Mouse (Mus musculus) CH12.LX (cell line): ENCODE data around the gene Akr1b10. TPM values are rescaled to one million over a fixed set of nuclear protein-coding genes. Genes with fewer than 3 reads are reported as not detected.
"Not testable (repeated sequence)": the region's sequence is repeated elsewhere in the genome, so short reads cannot be mapped to it uniquely, and the experiment has no call there.

ENCODE experiments used
- DNase-seq: peaks from one replicate; pipeline ENCODE4 v3.0.0-alpha.2; 2013; ENCODE audit errors: extremely low read depth
- H3K27ac ChIP-seq: 2 replicates; pipeline ENCODE4 v1.5.1; 2012; ENCODE audit warnings: low read depth, mild to moderate bottlenecking, control low read depth, moderate library complexity; ENCODE audit not compliant: insufficient read depth
- H3K27me3 ChIP-seq: replicated peaks from 2 replicates; pipeline ENCODE3; 2012; ENCODE audit warnings: inconsistent platforms
- H3K36me3 ChIP-seq, 2 experiments: replicated peaks in 1 of 2; 2 replicates each; pipeline versions ENCODE3 to v1.6.1; 2012; ENCODE audit warnings: inconsistent platforms in 1 of 2, low read length in 1 of 2, mild to moderate bottlenecking in 1 of 2, mixed read lengths in 1 of 2, moderate library complexity in 1 of 2; ENCODE audit not compliant: control insufficient read depth in 1 of 2, insufficient read depth in 1 of 2
- H3K4me1 ChIP-seq, 2 experiments: 2 replicates each; pipeline ENCODE4 v1.6.1; 2012; ENCODE audit warnings: inconsistent platforms in 1 of 2, moderate library complexity in 1 of 2; ENCODE audit not compliant: insufficient read depth in 2 of 2, control insufficient read depth in 1 of 2
- H3K4me2 ChIP-seq: 2 replicates; pipeline ENCODE4 v1.6.1; 2012; ENCODE audit warnings: low read depth, mild to moderate bottlenecking, control low read depth; ENCODE audit not compliant: poor library complexity, insufficient read depth, severe bottlenecking
- H3K4me3 ChIP-seq, 3 experiments: fragments of 150-350 bp in 1 of 3; sonication (generic) in 1 of 3; replicated peaks in 1 of 3; 2 replicates each; pipeline versions ENCODE3 to v1.5.1; 2011 to 2012; ENCODE audit warnings: low read depth in 2 of 3, low read length in 2 of 3, mild to moderate bottlenecking in 2 of 3, moderate library complexity in 2 of 3, control low read depth in 1 of 3, improper control_type of control experiment in 1 of 3, inconsistent platforms in 1 of 3, mixed read lengths in 1 of 3; ENCODE audit not compliant: poor library complexity in 1 of 3
- H3K79me2 ChIP-seq: replicated peaks from 2 replicates; pipeline ENCODE4 v1.6.1; 2012; ENCODE audit warnings: mild to moderate bottlenecking, moderate library complexity; ENCODE audit not compliant: control insufficient read depth, poor library complexity, insufficient read depth, severe bottlenecking; ENCODE audit errors: extremely low read depth
- H3K9ac ChIP-seq: 2 replicates; pipeline ENCODE4 v1.6.1; 2012; ENCODE audit warnings: low read depth, mild to moderate bottlenecking, control low read depth, moderate library complexity; ENCODE audit not compliant: insufficient read depth
- H3K9me3 ChIP-seq: replicated peaks from 2 replicates; pipeline ENCODE3; 2012; ENCODE audit warnings: low read length, inconsistent platforms, mixed read lengths
- CHD2 ChIP-seq: IDR thresholded peaks from 2 replicates; pipeline ENCODE4 v1.6.1; 2011; ENCODE audit warnings: low read length, improper control_type of control experiment
- CTCF ChIP-seq, 2 experiments: IDR thresholded peaks in 1 of 2; conservative IDR thresholded peaks in 1 of 2; 2 replicates each; pipeline ENCODE4 v1.5.1; 2011 to 2012; ENCODE audit warnings: low read depth in 2 of 2, low read length in 2 of 2, improper control_type of control experiment in 1 of 2, inconsistent platforms in 1 of 2, mild to moderate bottlenecking in 1 of 2, moderate library complexity in 1 of 2
- EP300 ChIP-seq: IDR thresholded peaks from 2 replicates; pipeline ENCODE4 v1.6.1; 2011; ENCODE audit warnings: low read length, improper control_type of control experiment
- ETS1 ChIP-seq: conservative IDR thresholded peaks from 2 replicates; pipeline ENCODE4 v1.6.1; 2012; ENCODE audit warnings: low read depth, mild to moderate bottlenecking, inconsistent platforms, low read length, improper control_type of control experiment, moderate library complexity
- GABPA ChIP-seq: IDR thresholded peaks from 2 replicates; pipeline ENCODE4 v1.6.1; 2012; ENCODE audit warnings: low read depth, low read length, improper control_type of control experiment, inconsistent platforms; ENCODE audit not compliant: insufficient replicate concordance
- IRF4 ChIP-seq: IDR thresholded peaks from 2 replicates; pipeline ENCODE4 v1.6.1; 2014; ENCODE audit warnings: low read depth, mild to moderate bottlenecking, inconsistent platforms, low read length, improper control_type of control experiment
- JUND ChIP-seq: conservative IDR thresholded peaks from 2 replicates; pipeline ENCODE4 v1.6.1; 2011; ENCODE audit warnings: low read depth, low read length, improper control_type of control experiment
- MAFK ChIP-seq: IDR thresholded peaks from 2 replicates; pipeline ENCODE4 v1.6.1; 2011; ENCODE audit warnings: low read length, improper control_type of control experiment; ENCODE audit not compliant: insufficient replicate concordance
- MAX ChIP-seq: IDR thresholded peaks from 2 replicates; pipeline ENCODE4 v1.6.1; 2011; ENCODE audit warnings: low read length, improper control_type of control experiment
- MEF2A ChIP-seq: IDR thresholded peaks from 2 replicates; pipeline ENCODE4 v1.6.1; 2014; ENCODE audit warnings: low read depth, mild to moderate bottlenecking, inconsistent platforms, low read length, improper control_type of control experiment, borderline replicate concordance
- MXI1 ChIP-seq: IDR thresholded peaks from 2 replicates; pipeline ENCODE4 v1.6.1; 2011; ENCODE audit warnings: mild to moderate bottlenecking, low read depth, low read length, improper control_type of control experiment
- MYC ChIP-seq: IDR thresholded peaks from 2 replicates; pipeline ENCODE4 v1.6.1; 2011; ENCODE audit warnings: low read depth, mild to moderate bottlenecking, improper control_type of control experiment, low read length
- NRF1 ChIP-seq: IDR thresholded peaks from 2 replicates; pipeline ENCODE4 v1.6.1; 2014; ENCODE audit warnings: low read depth, mild to moderate bottlenecking, inconsistent platforms, low read length, improper control_type of control experiment, moderate library complexity
- POLR2A ChIP-seq: IDR thresholded peaks from 2 replicates; pipeline ENCODE4 v1.6.1; 2011; ENCODE audit warnings: low read depth, mild to moderate bottlenecking, improper control_type of control experiment, low read length
- POLR2AphosphoS2 ChIP-seq: IDR thresholded peaks from 2 replicates; pipeline ENCODE4 v1.6.1; 2011; ENCODE audit warnings: low read depth, low read length, improper control_type of control experiment
- RCOR1 ChIP-seq: conservative IDR thresholded peaks from 2 replicates; pipeline ENCODE4 v1.6.1; 2012; ENCODE audit warnings: low read depth, mild to moderate bottlenecking, inconsistent platforms, low read length, improper control_type of control experiment
- SIN3A ChIP-seq: IDR thresholded peaks from 2 replicates; pipeline ENCODE4 v1.6.1; 2012; ENCODE audit warnings: low read length, improper control_type of control experiment, inconsistent platforms
- SMC3 ChIP-seq: IDR thresholded peaks from 2 replicates; pipeline ENCODE4 v1.6.1; 2011; ENCODE audit warnings: low read depth, low read length, improper control_type of control experiment
- TBP ChIP-seq: conservative IDR thresholded peaks from 2 replicates; pipeline ENCODE4 v1.6.1; 2011; ENCODE audit warnings: low read depth, low read length, improper control_type of control experiment
- USF2 ChIP-seq: conservative IDR thresholded peaks from 2 replicates; pipeline ENCODE4 v1.6.1; 2011; ENCODE audit warnings: low read depth, low read length, improper control_type of control experiment
- ZMIZ1 ChIP-seq: IDR thresholded peaks from 2 replicates; pipeline ENCODE4 v1.6.1; 2012; ENCODE audit warnings: low read depth, mild to moderate bottlenecking, inconsistent platforms, low read length, improper control_type of control experiment
- ZNF384 ChIP-seq: IDR thresholded peaks from 2 replicates; pipeline ENCODE4 v1.6.1; 2012; ENCODE audit warnings: low read depth, low read length, improper control_type of control experiment, inconsistent platforms
- dilution Hi-C: fragments of 300-500 bp; cut with MboI; formaldehyde crosslinking; loops from 2 replicates; pipeline ENCODE4 v1.14.3; 2020; ENCODE audit warnings: low sequenced_read_pairs; ENCODE audit not compliant: extremely low pct_unique_long_range_greater_than_20kb, extremely low pct_ligation_motif_present
- in situ Hi-C: fragments of 300-500 bp; cut with MboI; formaldehyde crosslinking; loops from 3 replicates; pipeline ENCODE4 v1.14.3; 2019; ENCODE audit warnings: low sequenced_read_pairs, low pct_ligation_motif_present, low pct_unique_long_range_greater_than_20kb, mixed read lengths
- polyA plus RNA-seq: library from polyadenylated mRNA; unstranded; fragments of >175 nt; gene quantifications from 2 replicates; pipeline ENCODE4 v1.2.1, GENCODE M21; 2012; ENCODE audit warnings: low read depth; ENCODE audit not compliant: insufficient read length
- total RNA-seq, 2 experiments: library from RNA; depleted of rRNA; stranded (reverse); fragments of 300-350 nt in 1 of 2; fragments of >200 nt in 1 of 2; gene quantifications; 2 replicates each; pipeline ENCODE4 v1.2.3; 2012 to 2014

The Akr1b10 gene
- total and polyA plus RNA-seq, 3 experiments = 20.3 to 34.7 (median 29.6) TPM

DNA sequence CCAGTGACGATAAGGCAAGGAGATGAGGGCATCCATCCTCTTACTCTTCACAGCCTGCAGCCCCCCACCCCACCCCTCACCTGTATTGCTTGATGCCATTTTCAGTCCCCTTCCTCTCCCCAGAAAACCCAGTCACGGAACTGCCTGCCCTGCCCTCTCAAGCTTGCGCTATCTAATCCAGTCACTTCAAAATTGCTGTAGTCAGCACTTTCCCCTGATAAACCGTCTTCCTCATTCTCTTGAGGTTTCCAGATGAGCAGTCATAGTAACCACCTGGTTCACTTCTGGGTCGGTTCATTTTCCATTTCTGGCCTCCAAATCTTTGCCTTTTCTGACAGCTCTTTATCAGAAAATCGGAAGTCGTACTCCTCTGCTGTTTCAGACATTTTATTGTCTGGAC is 10.2 kb upstream of the Akr1b10 start:
- H3K27ac ChIP-seq = no peak overlapping the region
- H3K27me3 ChIP-seq = no peaks in the 10 kb centered on the region
- peaks cover 8 to 17% of the 10 kb centered on the region in 2 experiments for H3K4me1 ChIP-seq
- no peak overlapping the region for H3K4me3 ChIP-seq
- H3K4me2 ChIP-seq = no peak overlapping the region
- H3K9ac ChIP-seq = no peak overlapping the region
- dilution Hi-C loops (no loop called here), in situ Hi-C loops (no loop called here)
- H3K36me3 ChIP-seq = no peaks in the 10 kb centered on the region
- peak; percentile 78 for DNase-seq
- H3K9me3 ChIP-seq = no peaks in the 10 kb centered on the region
- no peaks in the 10 kb centered on the region for H3K79me2 ChIP-seq
- TF ChIP-seq RCOR1 (no peak), JUND (no peak), MAFK (peak; percentile 100), ETS1 (peak; percentile 29; the same call in 1 of the 2 replicates), POLR2AphosphoS2 (no peak)

DNA sequence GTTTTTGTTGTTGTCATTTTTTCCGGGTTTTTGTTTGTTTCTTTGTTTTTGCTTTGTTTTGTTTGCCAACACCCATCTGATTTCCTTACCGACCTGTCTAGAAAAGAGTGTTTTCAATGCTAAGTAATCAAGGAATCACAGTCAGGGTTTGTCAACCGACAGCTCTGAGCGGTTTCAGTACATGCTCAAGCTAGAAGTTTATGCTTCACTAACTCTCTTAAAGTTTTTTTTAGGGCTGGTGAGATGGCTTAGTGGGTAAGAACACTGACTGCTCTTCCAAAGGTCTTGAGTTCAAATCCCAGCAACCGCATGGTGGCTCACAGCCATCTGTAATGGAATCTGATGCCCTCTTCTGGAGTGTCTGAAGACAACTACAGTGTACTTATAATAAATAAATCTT is 8.1 kb upstream of the Akr1b10 start:
- H3K9me3 ChIP-seq, dilution Hi-C loops, H3K27me3 ChIP-seq, H3K79me2 ChIP-seq, H3K4me3 ChIP-seq, in situ Hi-C loops, H3K36me3 ChIP-seq, H3K4me2 ChIP-seq: not testable (repeated sequence)
- DNase-seq = peak; percentile 24
- peaks cover 8 to 17% of the 10 kb centered on the region in 2 experiments for H3K4me1 ChIP-seq
- peak; percentile 64 for TF ChIP-seq ZNF384
- peak; percentile 89 for TF ChIP-seq TBP
- TF ChIP-seq, all 38 proteins: peak for 2; not testable (repeated sequence) for 36
- not testable (repeated sequence) for H3K27ac ChIP-seq, H3K9ac ChIP-seq

DNA sequence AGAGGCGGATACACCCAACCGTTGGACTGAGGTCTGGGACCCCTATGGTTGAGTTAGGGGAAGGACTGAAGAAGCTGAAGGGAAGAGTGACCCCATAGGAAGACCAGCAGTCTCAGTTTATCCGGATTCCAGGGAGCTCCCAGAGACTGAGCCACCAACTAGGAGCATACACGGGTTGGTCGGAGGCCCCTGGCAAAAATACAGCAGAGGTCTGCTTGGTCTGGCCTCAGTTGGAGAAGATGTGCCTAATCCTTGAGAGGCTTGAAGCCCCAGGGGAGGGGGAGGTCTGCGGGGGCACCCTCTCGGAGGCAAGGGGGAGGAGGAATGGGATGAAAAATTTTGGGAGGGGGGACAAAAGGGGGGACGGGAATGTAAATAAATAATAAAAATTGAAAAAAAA is 617 bp upstream of the Akr1b10 start:
- dilution Hi-C loops = no loop called here
- peaks cover 12% of the 10 kb centered on the region; the same call in 1 of the 2 replicates for H3K79me2 ChIP-seq
- H3K4me1 ChIP-seq = peaks cover 0 to 25% of the 10 kb centered on the region in 2 experiments; a peak in 2 of 4 replicates
- peak overlapping the region; percentile 33 for H3K27ac ChIP-seq
- H3K4me3 ChIP-seq = peak overlapping the region in 1 of 3 experiments; percentile 68
- H3K4me2 ChIP-seq = peak overlapping the region; percentile 73
- peak overlapping the region; percentile 95 for H3K9ac ChIP-seq
- H3K27me3 ChIP-seq = no peaks in the 10 kb centered on the region
- TF ChIP-seq MAX (no peak), SMC3 (no peak), ZNF384 (no peak), RCOR1 (no peak), IRF4 (no peak), ZMIZ1 (no peak), POLR2AphosphoS2 (no peak), MEF2A (no peak), MXI1 (no peak), MYC (no peak), CHD2 (no peak), GABPA (no peak), POLR2A (no peak), SIN3A (no peak), EP300 (no peak), NRF1 (no peak), ETS1 (no peak), USF2 (no peak), MAFK (no peak), CTCF (conservative IDR thresholded peaks at IDR 0.05 in 1 of 2, IDR thresholded peaks at IDR 0.05 in 1 of 2; ENCODE audit: low read depth in 2 of 2, low read length in 2 of 2) (no peak)
- in situ Hi-C loops = no loop called here
- H3K36me3 ChIP-seq = peaks cover 12 to 27% of the 10 kb centered on the region in 2 experiments
- H3K9me3 ChIP-seq = peaks cover 4% of the 10 kb centered on the region
- DNase-seq = no peak
